Mouse (Mus musculus) liver, embryonic 14.5 days (tissue): Measurements from ENCODE around the gene Map3k15. TPM values are rescaled to one million over a fixed set of nuclear protein-coding genes. Genes with fewer than 3 reads are reported as not detected.
A peak's percentile ranks its signal among the peaks of the same experiment; 100 is the strongest.

Experiments
- ATAC-seq: fragments of 200-750 bp; cut with Nextera tagmentation; 2 replicates; pipeline ENCODE4 v1.8.0; 2017; ENCODE audit warnings: moderate number of reproducible peaks, mild to moderate bottlenecking, moderate library complexity; ENCODE audit not compliant: insufficient read depth
- DNase-seq, 3 experiments: peaks; one replicate each; pipeline ENCODE4 v3.0.0-alpha.2; 2012 to 2013; ENCODE audit warnings: low read depth in 3 of 3, low spot score in 3 of 3
- H3K27ac ChIP-seq: fragments of 300-500 bp; sonication (generic); 2 replicates; pipeline ENCODE4 v1.5.1; 2014; ENCODE audit warnings: moderate library complexity, mild to moderate bottlenecking, control low read depth, inconsistent platforms
- H3K27me3 ChIP-seq: fragments of 300-500 bp; sonication (generic); 2 replicates; pipeline ENCODE4 v1.6.1; 2014; ENCODE audit warnings: mild to moderate bottlenecking, low read length, moderate library complexity; ENCODE audit not compliant: control insufficient read depth, insufficient read depth
- H3K36me3 ChIP-seq: fragments of 300-500 bp; sonication (generic); replicated peaks from 2 replicates; pipeline ENCODE4 v1.6.1; 2014; ENCODE audit warnings: low read depth; ENCODE audit not compliant: control insufficient read depth, insufficient read depth
- H3K4me1 ChIP-seq, 2 experiments: fragments of 200-500 bp in 1 of 2; fragments of 300-500 bp in 1 of 2; sonication (generic) in 1 of 2; replicated peaks; 2 replicates each; pipeline ENCODE4 v1.6.1; 2012 to 2014; ENCODE audit warnings: antibody characterized with exemption in 1 of 2, inconsistent platforms in 1 of 2, low read length in 1 of 2; ENCODE audit not compliant: control insufficient read depth in 2 of 2, insufficient read depth in 2 of 2
- H3K4me2 ChIP-seq: fragments of 300-500 bp; sonication (generic); 2 replicates; pipeline ENCODE4 v1.6.1; 2014; ENCODE audit warnings: low read depth, mild to moderate bottlenecking, control low read depth, moderate library complexity
- H3K4me3 ChIP-seq, 2 experiments: fragments of 200-500 bp in 1 of 2; fragments of 300-500 bp in 1 of 2; sonication (generic) in 1 of 2; 2 replicates each; pipeline ENCODE4 v1.5.1; 2012 to 2014; ENCODE audit warnings: low read depth in 2 of 2, low read length in 2 of 2, mild to moderate bottlenecking in 2 of 2, control low read depth in 1 of 2, inconsistent platforms in 1 of 2, moderate library complexity in 1 of 2; ENCODE audit not compliant: insufficient read depth in 1 of 2
- H3K9ac ChIP-seq: fragments of 300-500 bp; sonication (generic); replicated peaks from 2 replicates; pipeline ENCODE4 v1.6.1; 2014; ENCODE audit warnings: mild to moderate bottlenecking, control low read depth, moderate library complexity
- H3K9me3 ChIP-seq: fragments of 300-500 bp; sonication (generic); 2 replicates; pipeline ENCODE4 v1.6.1; 2016; ENCODE audit warnings: low read length, mixed read lengths; ENCODE audit not compliant: control insufficient read depth
- CTCF ChIP-seq: IDR thresholded peaks from 2 replicates; pipeline ENCODE4 v1.5.1; 2016; ENCODE audit warnings: antibody characterized with exemption, low read depth, control low read depth
- EP300 ChIP-seq: IDR thresholded peaks from 2 replicates; pipeline ENCODE4 v1.6.1; 2016; ENCODE audit warnings: antibody characterized with exemption, low read depth
- WGBS: fragments of 180-500 bp; shearing (Covaris S2); extraction: QIAGEN DNeasy Blood & Tissue Kit; methylation state at CpG from one replicate; pipeline ENCODE4 v1.1.7; 2014; ENCODE audit not compliant: insufficient replicate concordance; 5-methylcytosine and 5-hydroxymethylcytosine counted together
- polyA plus RNA-seq, 2 experiments: library from polyadenylated mRNA; depleted of rRNA in 1 of 2; stranded (reverse) in 1 of 2; unstranded in 1 of 2; fragments of >200 nt; fragmentation: Nextera tagmentation in 1 of 2; extraction: Ambion mirVana in 1 of 2; gene quantifications; 2 replicates each; pipeline versions ENCODE4 v1.2.1 to v1.2.3; 2012 to 2014

Map3k15 gene
- polyA plus RNA-seq, 2 experiments: 0.13 to 0.45 TPM

GRCm38 (mm10) chrX:159969025-159969424 lies 19.2 kb upstream of the Map3k15 start:
- no peak overlapping the region for H3K27ac ChIP-seq
- ATAC-seq: no peak
- no peak overlapping the region for H3K9ac ChIP-seq
- H3K9me3 ChIP-seq: no peaks in the 10 kb centered on the region
- no peaks in the 10 kb centered on the region for H3K4me1 ChIP-seq
- H3K4me3 ChIP-seq: no peak overlapping the region
- no peaks in the 10 kb centered on the region for H3K36me3 ChIP-seq
- no peak for DNase-seq
- 70% methylated on average over 2 of the region's 2 CpGs for WGBS
- H3K4me2 ChIP-seq: no peak overlapping the region
- TF ChIP-seq EP300 (no peak), CTCF (no peak)
- H3K27me3 ChIP-seq: no peaks in the 10 kb centered on the region

- Histone ChIP-seq H3K27me3 (no peaks in the 10 kb centered on the region), H3K4me3 (no peak overlapping the region), H3K36me3 (no peaks in the 10 kb centered on the region), H3K9me3 (no peaks in the 10 kb centered on the region), H3K4me2 (no peak overlapping the region), H3K27ac (no peak overlapping the region), H3K4me1 (no peaks in the 10 kb centered on the region), H3K9ac (no peak overlapping the region)
- no peak for DNase-seq
- 66% methylated on average over 3 of the region's 3 CpGs for WGBS
- ATAC-seq: no peak
- TF ChIP-seq CTCF (no peak), EP300 (no peak)
Measured at GRCm38 (mm10) chrX:159971091-159971779, 17.0 kb upstream of the Map3k15 start.

- no peaks in the 10 kb centered on the region for H3K27me3 ChIP-seq
- TF ChIP-seq CTCF (peak; percentile 68), EP300 (no peak)
- H3K4me1 ChIP-seq: no peaks in the 10 kb centered on the region
- DNase-seq: peak; percentile 6 to 22 (median 22)
- H3K4me3 ChIP-seq: no peak overlapping the region
- no peak overlapping the region for H3K4me2 ChIP-seq
- H3K9me3 ChIP-seq: no peaks in the 10 kb centered on the region
- H3K27ac ChIP-seq: no peak overlapping the region
- 30% methylated on average over 5 of the region's 5 CpGs for WGBS
- no peak overlapping the region for H3K9ac ChIP-seq
- ATAC-seq: no peak
- H3K36me3 ChIP-seq: no peaks in the 10 kb centered on the region
Measured at GRCm38 (mm10) chrX:159973730-159974129, 14.5 kb upstream of the Map3k15 start.

- Histone ChIP-seq H3K9me3 (no peaks in the 10 kb centered on the region), H3K9ac (no peak overlapping the region), H3K27me3 (no peaks in the 10 kb centered on the region), H3K4me2 (no peak overlapping the region), H3K27ac (no peak overlapping the region), H3K4me1 (no peaks in the 10 kb centered on the region), H3K36me3 (no peaks in the 10 kb centered on the region), H3K4me3 (no peak overlapping the region)
- 45% methylated on average over 3 of the region's 3 CpGs for WGBS
- TF ChIP-seq CTCF (no peak), EP300 (no peak)
- DNase-seq (no peak), ATAC-seq (no peak)
Measured at GRCm38 (mm10) chrX:159976243-159976642, 12.0 kb upstream of the Map3k15 start.

DNA sequence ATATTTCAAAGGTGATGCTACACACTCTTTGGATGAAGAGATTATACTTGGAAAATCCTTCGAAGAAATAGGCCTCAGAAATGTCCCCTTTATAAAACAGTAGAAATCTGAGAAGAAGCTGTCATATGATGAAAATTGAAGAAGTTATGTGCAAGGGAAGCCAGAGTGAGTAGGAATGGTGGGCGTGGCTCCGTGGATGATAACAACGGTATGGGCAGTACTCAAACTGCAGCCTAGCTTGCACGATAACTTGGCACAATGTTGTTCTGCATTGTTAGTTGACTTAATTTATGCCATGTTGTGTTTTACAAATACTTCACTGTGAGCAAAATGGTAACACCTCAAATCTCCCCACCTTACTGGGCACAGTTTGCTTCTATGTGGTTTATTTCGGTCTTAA lies 7.6 kb downstream of the Map3k15 start:
- DNase-seq (no peak), ATAC-seq (no peak)
- Histone ChIP-seq H3K27me3 (no peaks in the 10 kb centered on the region; the same call in 1 of the 2 replicates), H3K4me3 (no peak overlapping the region), H3K27ac (no peak overlapping the region), H3K4me1 (no peaks in the 10 kb centered on the region), H3K9ac (no peak overlapping the region), H3K4me2 (no peak overlapping the region), H3K9me3 (no peaks in the 10 kb centered on the region), H3K36me3 (no peaks in the 10 kb centered on the region)
- 58% methylated on average over 6 of the region's 6 CpGs for WGBS
- no peak for TF ChIP-seq CTCF
- no peak for TF ChIP-seq EP300
